Mouse (Mus musculus) forebrain, postnatal 0 days (tissue): Measurements from ENCODE around the gene Sez6. TPM values are rescaled to one million over a fixed set of nuclear protein-coding genes. Genes with fewer than 3 reads are reported as not detected.

Experiments used
- ATAC-seq: fragments of 200-750 bp; cut with Nextera tagmentation; 2 replicates; pipeline ENCODE4 v1.8.0; 2017; ENCODE audit warnings: mild to moderate bottlenecking, moderate library complexity
- DNase-seq: peaks from one replicate; pipeline ENCODE4 v3.0.0-alpha.2; 2015
- H3K27ac ChIP-seq: fragments of 300-500 bp; sonication (generic); 2 replicates; pipeline ENCODE4 v1.5.1; 2014; ENCODE audit warnings: low read depth, mild to moderate bottlenecking, antibody characterized with exemption, low read length, moderate library complexity, mixed read lengths
- H3K27me3 ChIP-seq: fragments of 300-500 bp; sonication (generic); 2 replicates; pipeline ENCODE4 v1.6.1; 2014; ENCODE audit warnings: mild to moderate bottlenecking, low read length, mixed read lengths; ENCODE audit not compliant: insufficient read depth
- H3K36me3 ChIP-seq: fragments of 300-500 bp; sonication (generic); 2 replicates; pipeline ENCODE4 v1.6.1; 2014; ENCODE audit warnings: mild to moderate bottlenecking, moderate library complexity; ENCODE audit not compliant: insufficient read depth
- H3K4me1 ChIP-seq: fragments of 300-500 bp; sonication (generic); 2 replicates; pipeline ENCODE4 v1.6.1; 2014; ENCODE audit warnings: antibody characterized with exemption; ENCODE audit not compliant: insufficient read depth
- H3K4me2 ChIP-seq: fragments of 300-500 bp; sonication (generic); 2 replicates; pipeline ENCODE4 v1.6.1; 2014; ENCODE audit warnings: low read depth, mild to moderate bottlenecking, moderate library complexity
- H3K4me3 ChIP-seq: fragments of 300-500 bp; sonication (generic); 2 replicates; pipeline ENCODE4 v1.5.1; 2014; ENCODE audit warnings: low read depth, low read length, mixed read lengths
- H3K9ac ChIP-seq: fragments of 300-500 bp; sonication (generic); 2 replicates; pipeline ENCODE4 v1.6.1; 2014; ENCODE audit warnings: mild to moderate bottlenecking
- H3K9me3 ChIP-seq: fragments of 300-500 bp; sonication (generic); 2 replicates; pipeline ENCODE4 v1.6.1; 2016; ENCODE audit warnings: low read length
- CTCF ChIP-seq: sonication (generic); IDR thresholded peaks from 2 replicates; pipeline ENCODE4 v1.5.1; 2016; ENCODE audit warnings: antibody characterized with exemption, control low read depth, low read depth
- whole genome bisulfite sequencing: fragments of 180-500 bp; shearing (Covaris S2); extraction: QIAGEN DNeasy Blood & Tissue Kit; methylation state at CpG from one replicate; pipeline ENCODE4 v1.1.7; 2014; 5-methylcytosine and 5-hydroxymethylcytosine counted together
- polyA plus RNA-seq: library from polyadenylated mRNA; unstranded; fragments of >200 nt; fragmentation: Nextera tagmentation; extraction: Ambion mirVana; gene quantifications from 2 replicates; pipeline ENCODE4 v1.2.1, GENCODE M21; 2015
- total RNA-seq: library from RNA; depleted of rRNA; stranded (reverse); fragments of >200 nt; gene quantifications from 2 replicates; pipeline ENCODE4 v1.2.3, GENCODE M21; 2014

Sez6 gene
- total and polyA plus RNA-seq, 2 experiments from 2014 or later = 194 to 214 TPM

GRCm38 (mm10) chr11:77904707-77905106, 25.9 kb upstream of the Sez6 start:
- Histone ChIP-seq H3K27ac (no peak overlapping the region), H3K4me3 (no peak overlapping the region), H3K36me3 (no peaks in the 10 kb centered on the region), H3K27me3 (no peaks in the 10 kb centered on the region), H3K4me2 (no peak overlapping the region), H3K4me1 (peaks cover 28% of the 10 kb centered on the region), H3K9ac (no peak overlapping the region), H3K9me3 (no peaks in the 10 kb centered on the region)
- ATAC-seq (no peak), DNase-seq (no peak)
- TF ChIP-seq CTCF = no peak
- 36% methylated on average over 1 of the region's 1 CpGs for WGBS

GRCm38 (mm10) chr11:77906097-77906687, 24.4 kb upstream of the Sez6 start:
- no peak for ATAC-seq
- Histone ChIP-seq H3K4me2 (peak overlapping the region; percentile 6; the same call in 1 of the 2 replicates), H3K4me1 (peaks cover 26% of the 10 kb centered on the region), H3K4me3 (no peak overlapping the region), H3K9me3 (no peaks in the 10 kb centered on the region), H3K9ac (peak overlapping the region; percentile 29), H3K27ac (peak overlapping the region; percentile 83), H3K27me3 (no peaks in the 10 kb centered on the region), H3K36me3 (no peaks in the 10 kb centered on the region)
- TF ChIP-seq CTCF = no peak
- DNase-seq = no peak
- WGBS = 7% methylated on average over 19 of the region's 19 CpGs

GRCm38 (mm10) chr11:77906747-77907174, 23.8 kb upstream of the Sez6 start:
- peak overlapping the region; percentile 6; the same call in 1 of the 2 replicates for H3K4me2 ChIP-seq
- no peak overlapping the region for H3K4me3 ChIP-seq
- H3K9ac ChIP-seq = peak overlapping the region; percentile 31
- ATAC-seq (peak; percentile 68; the same call in 1 of the 2 replicates), DNase-seq (peak; percentile 72)
- 13% methylated on average over 9 of the region's 9 CpGs for WGBS
- peak overlapping the region; percentile 83 for H3K27ac ChIP-seq
- H3K27me3 ChIP-seq = no peaks in the 10 kb centered on the region
- peaks cover 26% of the 10 kb centered on the region for H3K4me1 ChIP-seq
- no peaks in the 10 kb centered on the region for H3K9me3 ChIP-seq
- H3K36me3 ChIP-seq = no peaks in the 10 kb centered on the region
- no peak for TF ChIP-seq CTCF

- ATAC-seq (no peak), DNase-seq (no peak)
- peaks cover 24% of the 10 kb centered on the region for H3K4me1 ChIP-seq
- H3K4me3 ChIP-seq = no peak overlapping the region
- no peak overlapping the region for H3K4me2 ChIP-seq
- no peak overlapping the region for H3K9ac ChIP-seq
- H3K27me3 ChIP-seq = no peaks in the 10 kb centered on the region
- 83% methylated on average over 4 of the region's 4 CpGs for WGBS
- no peak overlapping the region for H3K27ac ChIP-seq
- H3K36me3 ChIP-seq = no peaks in the 10 kb centered on the region
- H3K9me3 ChIP-seq = no peaks in the 10 kb centered on the region
- TF ChIP-seq CTCF = no peak
Observed at GRCm38 (mm10) chr11:77908468-77908867, 22.1 kb upstream of the Sez6 start.

GRCm38 (mm10) chr11:77909376-77909775, 21.2 kb upstream of the Sez6 start:
- H3K27me3 ChIP-seq = no peaks in the 10 kb centered on the region
- no peak overlapping the region for H3K4me2 ChIP-seq
- WGBS = 26% methylated on average over 5 of the region's 5 CpGs
- 0 out of 2 replicates have a peak overlapping the region, but pooled peaks have one; percentile 14 for H3K9ac ChIP-seq
- H3K4me1 ChIP-seq = peaks cover 18% of the 10 kb centered on the region
- peak; percentile 30 for ATAC-seq
- no peaks in the 10 kb centered on the region for H3K9me3 ChIP-seq
- peak overlapping the region; percentile 62; the same call in 1 of the 2 replicates for H3K27ac ChIP-seq
- H3K36me3 ChIP-seq = no peaks in the 10 kb centered on the region
- DNase-seq = no peak
- no peak for TF ChIP-seq CTCF
- H3K4me3 ChIP-seq = no peak overlapping the region

GRCm38 (mm10) chr11:77909776-77910175, 20.8 kb upstream of the Sez6 start:
- Histone ChIP-seq H3K27me3 (no peaks in the 10 kb centered on the region), H3K4me3 (no peak overlapping the region), H3K9ac (0 out of 2 replicates have a peak overlapping the region, but pooled peaks have one; percentile 14), H3K36me3 (no peaks in the 10 kb centered on the region), H3K4me2 (no peak overlapping the region), H3K9me3 (no peaks in the 10 kb centered on the region), H3K27ac (peak overlapping the region; percentile 62; the same call in 1 of the 2 replicates), H3K4me1 (peaks cover 21% of the 10 kb centered on the region)
- DNase-seq = no peak
- WGBS = 19% methylated on average over 6 of the region's 6 CpGs
- ATAC-seq = 0 out of 2 replicates have a peak, but pooled peaks have one; percentile 4
- no peak for TF ChIP-seq CTCF

- Histone ChIP-seq H3K36me3 (no peaks in the 10 kb centered on the region), H3K4me1 (peaks cover 12% of the 10 kb centered on the region), H3K4me3 (no peak overlapping the region), H3K4me2 (no peak overlapping the region), H3K9me3 (no peaks in the 10 kb centered on the region), H3K27me3 (no peaks in the 10 kb centered on the region), H3K9ac (no peak overlapping the region), H3K27ac (no peak overlapping the region)
- TF ChIP-seq CTCF = no peak
- no peak for DNase-seq
- no peak for ATAC-seq
- 84% methylated on average over 6 of the region's 6 CpGs for WGBS
Observed at GRCm38 (mm10) chr11:77913505-77913904, 17.1 kb upstream of the Sez6 start.
